Mouse (Mus musculus) olfactory bulb, adult 2 months (tissue): ENCODE measurements at regions not wholly inside any gene's neighbourhood (a gene's known extent, or its start where the extent isn't known, plus 50 kb on each side); places are given as distances from the start of the nearest gene placed in this dataset.

ENCODE experiments used
- CTCF ChIP-seq: fragments of 200-500 bp; IDR thresholded peaks from 2 replicates; pipeline ENCODE4 v1.5.1; 2012; ENCODE audit warnings: low read depth, mild to moderate bottlenecking, low read length, moderate library complexity; ENCODE audit not compliant: insufficient read depth
- POLR2A ChIP-seq: fragments of 200-500 bp; IDR thresholded peaks from 2 replicates; pipeline ENCODE4 v1.6.1; 2012; ENCODE audit warnings: mild to moderate bottlenecking, low read depth, low read length, moderate library complexity; ENCODE audit not compliant: insufficient read depth

DNA sequence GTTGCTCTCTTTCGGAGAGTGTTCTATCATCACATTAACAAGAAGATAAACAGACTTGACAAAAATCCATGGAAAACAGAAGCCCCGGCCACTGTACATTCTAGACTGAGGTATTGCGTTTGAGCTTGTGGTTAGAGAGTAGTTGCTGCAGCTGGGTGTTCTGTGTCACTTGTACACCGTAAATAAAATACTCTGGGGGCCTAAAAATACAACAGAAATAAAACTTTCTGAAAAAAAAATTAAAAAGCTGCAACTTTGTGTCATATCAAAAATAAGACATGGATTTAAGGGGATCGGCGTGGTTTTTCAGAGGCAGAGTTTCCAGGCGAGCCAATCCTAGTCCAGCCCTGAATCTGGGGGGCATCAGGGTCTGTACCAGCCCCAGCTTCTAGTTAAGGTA, 75.1 kb upstream of the Foxo1 start:
- TF ChIP-seq POLR2A, result no peak
- no peak for TF ChIP-seq CTCF
